ENCODE assay signal across 34 mouse cellular contexts in the genomic region with DNA sequence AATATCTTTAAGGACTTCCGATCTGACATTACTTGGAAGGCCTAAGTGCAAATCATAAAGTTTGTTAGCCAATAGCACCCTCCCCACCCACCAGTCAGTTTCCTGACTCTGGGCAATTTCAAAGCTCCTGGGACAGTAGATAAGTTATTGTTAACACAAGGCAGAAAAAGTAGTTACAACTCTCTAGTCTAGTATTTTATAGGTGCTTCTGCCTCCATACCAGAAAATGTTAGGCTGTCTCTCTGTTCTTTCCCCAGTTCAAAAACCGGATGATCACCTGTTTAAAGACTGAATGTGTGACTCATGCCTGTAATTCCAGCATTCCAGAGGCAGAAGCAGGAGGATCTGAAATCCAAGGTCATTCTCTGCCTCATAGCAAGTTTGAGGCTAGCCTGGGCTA. TPM values are rescaled to one million over a fixed set of nuclear protein-coding genes. Genes with fewer than 3 reads are reported as not detected.
"Had no signal": no experiment of that assay in that cellular context is flagged by ENCODE, and none has a peak within 500 bp of the region (broad histone marks: within the 10 kb centered on the region; RNA-seq: fewer than 3 reads in every experiment).

No protein-coding gene starts in this region.

- H3K4me2 ChIP-seq: heart, embryonic 15.5 days; hindbrain, embryonic 14.5 days; hindbrain, embryonic 15.5 days; kidney, embryonic 15.5 days had no signal

- H3K9ac ChIP-seq: heart, embryonic 12.5 days; heart, embryonic 15.5 days; hindbrain, embryonic 12.5 days; hindbrain, embryonic 13.5 days; hindbrain, embryonic 14.5 days; hindbrain, embryonic 15.5 days; intestine, embryonic 15.5 days; kidney, embryonic 15.5 days had no signal

- DNase-seq: heart, postnatal 10 days; heart, postnatal 14 days; heart, postnatal 36 days; heart, postnatal 4 days; kidney, adult 11 months; kidney, adult 18-20 months; kidney, adult 2 months; kidney, adult 8-10 months; kidney, adult 9 months; kidney, postnatal 10 days; kidney, postnatal 14 days; kidney, postnatal 25 days; kidney, postnatal 36 days; kidney, postnatal 4 days; layer of hippocampus, adult 9-11 months; layer of hippocampus, postnatal 36 days had no signal

- H3K9me3 ChIP-seq: heart, embryonic 10.5 days; heart, embryonic 12.5 days; heart, embryonic 13.5 days; heart, embryonic 15.5 days; hindbrain, embryonic 10.5 days; hindbrain, embryonic 12.5 days; hindbrain, embryonic 13.5 days; hindbrain, embryonic 15.5 days; intestine, embryonic 15.5 days; kidney, embryonic 15.5 days had no signal

- H3K27me3 ChIP-seq: heart, embryonic 12.5 days; heart, embryonic 13.5 days; heart, embryonic 15.5 days; hindbrain, embryonic 12.5 days; hindbrain, embryonic 13.5 days; hindbrain, embryonic 15.5 days; intestine, embryonic 15.5 days; kidney, embryonic 15.5 days had no signal

- H3K27ac ChIP-seq: heart, embryonic 13.5 days; heart, embryonic 15.5 days; hindbrain, embryonic 12.5 days; hindbrain, embryonic 13.5 days; hindbrain, embryonic 14.5 days; hindbrain, embryonic 15.5 days; hindbrain, postnatal 0 days; intestine, embryonic 15.5 days; kidney, embryonic 15.5 days; kidney, postnatal 0 days; layer of hippocampus, adult 2 months had no signal

- ATAC-seq: hindbrain, embryonic 16.5 days; hindbrain, postnatal 0 days; inflammation-experienced regulatory T-cells, adult 6 months; intestine, embryonic 15.5 days; intestine, embryonic 16.5 days; intestine, postnatal 0 days had no signal

- H3K36me3 ChIP-seq: heart, embryonic 10.5 days; heart, embryonic 12.5 days; heart, embryonic 13.5 days; heart, embryonic 15.5 days; hindbrain, embryonic 10.5 days; hindbrain, embryonic 12.5 days; hindbrain, embryonic 13.5 days; hindbrain, embryonic 15.5 days; intestine, embryonic 15.5 days; kidney, embryonic 15.5 days had no signal

- H3K4me3 ChIP-seq: heart, embryonic 12.5 days; heart, embryonic 15.5 days; hindbrain, embryonic 12.5 days; hindbrain, embryonic 13.5 days; intestine, embryonic 15.5 days; kidney, embryonic 15.5 days; layer of hippocampus, adult 2 months had no signal

RNA-seq across cellular contexts. Expression of gene Msantd3, which starts 1.2 kb away (rescaled TPM):
- polyA plus RNA-seq: inflammation-experienced regulatory T-cells, adult 6 months had no signal

RNA-seq across cellular contexts. Expression of gene Tmeff1, which starts 46.4 kb away (rescaled TPM):
- polyA plus RNA-seq: inflammation-experienced regulatory T-cells, adult 6 months had no signal
